Mouse (Mus musculus): ENCODE data around the gene Plcb4.

The Plcb4 gene

GRCm38 (mm10) chr2:135761226-135761802, 102.5 kb downstream of the Plcb4 start:
- no peak for DNase-seq (ENCODE audit: low read depth)

DNA sequence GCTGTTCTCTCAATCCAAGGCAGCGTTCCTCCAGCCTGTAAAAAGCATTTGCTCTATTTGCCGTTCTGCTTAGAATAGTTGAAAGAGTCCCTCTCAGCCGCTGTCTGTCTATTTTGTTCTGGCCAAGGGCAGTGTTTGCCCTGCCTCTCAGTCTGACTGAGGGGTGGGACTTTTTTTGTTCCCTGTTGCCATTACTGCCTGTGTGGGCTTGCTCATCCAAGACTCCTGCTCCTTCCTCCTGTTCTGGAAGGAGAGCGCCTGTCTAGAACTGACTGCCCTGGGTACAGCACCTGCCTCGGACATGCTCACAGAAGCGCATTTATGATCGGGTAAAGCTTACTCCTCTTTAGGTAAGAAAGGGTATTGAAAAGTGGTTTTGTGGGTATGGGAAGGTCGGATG, 105.9 kb downstream of the Plcb4 start:
- no peak for DNase-seq (ENCODE audit: low read depth)

DNA sequence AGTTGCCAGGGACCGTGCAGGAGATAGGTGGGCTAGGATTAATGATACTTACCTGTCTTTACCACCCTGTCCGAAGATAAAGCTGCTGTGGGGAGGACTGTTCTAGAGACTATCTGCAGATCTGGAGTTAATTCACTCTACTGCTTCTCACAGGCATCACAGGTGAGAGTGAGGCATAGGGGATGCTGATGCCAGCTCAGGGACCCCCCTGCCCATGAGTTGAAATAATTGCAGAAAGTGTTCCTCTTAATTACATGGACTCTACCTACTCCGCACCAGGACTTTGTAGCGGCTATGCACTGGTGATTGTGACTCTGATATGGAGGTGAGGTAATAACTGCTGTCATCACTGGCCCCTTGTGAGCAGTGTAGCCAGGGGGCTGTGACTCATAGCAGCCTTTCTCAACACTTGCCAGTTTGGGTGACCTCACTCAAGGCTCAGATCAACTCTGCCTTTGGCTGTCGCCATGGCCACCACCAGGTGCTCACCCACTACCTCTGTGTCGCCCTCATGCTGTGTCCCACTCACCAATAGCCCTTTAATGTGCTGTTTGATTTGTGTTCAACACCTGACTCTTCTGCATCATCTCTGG, 107.8 kb downstream of the Plcb4 start:
- DNase-seq (ENCODE audit: low read depth): no peak

- DNase-seq (ENCODE audit: low read depth): no peak
Measured at GRCm38 (mm10) chr2:135767535-135767934, 108.7 kb downstream of the Plcb4 start.

DNA sequence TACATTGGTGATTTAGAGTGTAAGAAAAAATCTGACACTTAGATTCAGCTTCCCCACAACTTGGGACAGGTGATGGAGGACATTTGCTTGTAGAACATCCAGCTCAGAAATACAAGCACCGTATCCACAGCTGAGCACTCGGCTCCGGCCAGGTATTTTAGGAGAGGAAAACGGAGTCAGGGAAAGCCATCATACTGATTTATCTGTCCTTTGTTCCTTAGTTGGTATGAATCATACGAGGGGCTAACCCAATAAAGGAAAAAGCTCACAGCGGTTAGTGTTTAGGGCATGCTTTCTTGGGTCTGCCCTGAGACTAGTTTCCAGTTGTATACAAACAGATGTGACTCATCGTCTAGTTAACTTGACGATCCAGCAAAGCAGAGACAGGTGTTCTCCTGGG, 110.9 kb downstream of the Plcb4 start:
- DNase-seq (ENCODE audit: low read depth): no peak

GRCm38 (mm10) chr2:135770226-135770625, 111.4 kb downstream of the Plcb4 start:
- DNase-seq (ENCODE audit: low read depth): no peak

GRCm38 (mm10) chr2:135773194-135773972, 114.6 kb downstream of the Plcb4 start:
- DNase-seq (ENCODE audit: low read depth): no peak

- no peak for DNase-seq (ENCODE audit: low read depth)
Measured at GRCm38 (mm10) chr2:135775026-135775425, 116.2 kb downstream of the Plcb4 start.

DNA sequence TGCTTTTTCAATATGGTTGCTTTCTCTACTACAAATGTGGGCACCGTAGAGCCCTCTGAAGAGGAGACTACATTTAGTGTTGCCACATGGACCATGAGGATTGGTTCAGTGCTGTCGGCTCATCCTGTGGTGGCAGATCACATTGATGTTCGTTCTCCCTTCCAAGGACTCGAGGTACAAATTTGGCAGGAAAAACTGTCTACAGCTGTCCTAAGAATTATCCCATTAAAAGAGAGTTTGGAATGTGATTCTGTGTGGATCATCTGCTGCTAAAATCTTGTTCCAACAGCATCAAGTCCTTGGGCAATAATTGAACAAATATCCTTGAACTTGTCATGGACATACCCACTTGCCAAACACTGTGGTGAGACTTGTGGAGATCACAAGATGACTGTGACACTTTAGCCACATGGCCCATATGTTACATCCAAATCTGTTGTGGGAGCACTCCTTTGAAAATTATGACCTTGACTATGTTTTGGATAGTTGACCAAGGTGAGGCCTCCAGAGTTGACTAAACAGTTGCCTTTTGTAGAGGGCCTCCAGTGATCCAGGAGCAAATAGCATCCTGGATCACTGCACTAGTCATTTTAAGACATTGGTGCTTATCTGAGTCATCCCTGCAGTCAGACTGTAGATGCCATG, 117.4 kb downstream of the Plcb4 start:
- DNase-seq (ENCODE audit: low read depth): no peak

DNA sequence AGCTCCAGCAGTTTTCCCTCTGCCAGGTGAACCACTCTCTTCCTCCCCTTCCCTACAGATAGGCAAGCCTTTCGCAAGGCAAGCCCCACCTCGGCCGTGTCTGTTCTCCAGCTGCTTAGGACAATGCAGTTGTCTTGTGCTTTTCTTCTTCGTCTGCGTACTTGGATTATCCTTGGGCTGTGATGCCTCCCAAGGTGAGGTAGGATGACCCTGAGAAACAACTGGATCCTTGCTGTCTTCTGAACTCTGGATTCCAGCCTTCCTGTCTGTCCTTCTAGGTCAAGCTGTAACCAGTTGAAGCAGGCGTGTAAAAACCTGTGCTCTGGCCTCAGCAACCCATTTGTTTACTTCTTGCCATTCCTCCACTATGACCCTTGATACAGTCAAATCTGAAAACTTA, 122.6 kb downstream of the Plcb4 start:
- DNase-seq (ENCODE audit: low read depth): no peak

DNA sequence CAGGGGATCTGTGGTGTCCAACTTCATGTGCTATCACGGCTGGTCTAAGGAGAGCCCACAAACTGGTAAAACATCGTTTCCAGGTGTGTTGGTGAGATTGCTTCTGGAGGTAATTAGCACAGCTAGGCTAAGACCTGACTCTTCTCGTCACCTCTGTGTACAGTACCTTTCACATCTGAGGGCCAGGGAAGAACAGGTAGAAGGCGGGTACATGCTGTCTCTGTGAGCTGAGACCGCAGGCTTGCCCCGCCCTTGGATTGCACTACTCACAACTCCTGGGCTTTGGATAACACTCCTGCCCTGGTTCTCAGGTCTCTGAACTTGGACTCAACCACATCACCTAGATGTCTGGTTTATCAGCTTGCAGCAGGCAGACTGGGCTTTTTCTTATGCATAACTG, 128.6 kb downstream of the Plcb4 start:
- no peak for DNase-seq (ENCODE audit: low read depth)

DNA sequence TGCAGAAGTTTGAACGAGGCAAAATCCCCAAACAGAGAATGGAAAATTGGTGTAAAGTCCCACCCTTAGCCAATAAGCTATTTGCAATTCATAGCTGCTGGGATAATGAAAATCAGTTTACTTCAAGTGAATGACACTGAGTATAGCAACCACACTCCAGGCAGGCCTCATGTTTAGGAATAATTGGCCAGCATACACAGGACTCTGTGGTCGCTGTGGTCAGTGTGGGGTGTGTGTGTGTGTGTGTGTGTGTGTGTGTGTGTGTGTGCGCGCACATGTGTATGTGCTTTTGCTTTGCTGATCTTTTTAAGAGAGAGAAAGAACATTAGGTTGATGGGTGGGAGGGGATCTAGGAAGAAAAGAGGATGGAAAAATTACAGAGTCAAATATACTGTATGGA, 134.1 kb downstream of the Plcb4 start:
- DNase-seq (ENCODE audit: low read depth): no peak

DNA sequence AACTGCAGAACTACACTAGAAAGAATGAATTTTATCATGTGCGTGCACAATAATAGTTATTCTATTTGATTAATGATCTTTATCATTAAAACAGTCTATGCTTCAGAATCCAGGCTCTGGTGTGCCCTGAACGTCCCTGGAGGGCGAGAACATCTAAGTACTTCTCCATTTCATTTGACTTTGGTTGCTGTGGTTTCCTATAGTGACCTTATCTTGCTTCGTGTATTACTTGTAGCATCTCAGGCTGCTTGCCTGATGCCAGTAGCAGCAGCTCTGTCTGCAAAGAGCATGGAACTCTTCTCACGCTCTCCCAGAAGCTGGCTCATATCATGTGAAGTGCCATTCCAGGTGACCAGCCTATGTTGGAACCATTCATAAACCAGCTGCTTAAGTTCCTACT, 137.9 kb downstream of the Plcb4 start:
- no peak for DNase-seq (ENCODE audit: low read depth)

- peak; percentile 23 for DNase-seq (ENCODE audit: low read depth)
Measured at GRCm38 (mm10) chr2:135797677-135798546, 139.1 kb downstream of the Plcb4 start.

- no peak for DNase-seq (ENCODE audit: low read depth)
Measured at GRCm38 (mm10) chr2:135799149-135799770, 140.4 kb downstream of the Plcb4 start.

- DNase-seq (ENCODE audit: low read depth): no peak
Measured at GRCm38 (mm10) chr2:135800385-135800784, 141.6 kb downstream of the Plcb4 start.

- no peak for DNase-seq (ENCODE audit: low read depth)
Measured at GRCm38 (mm10) chr2:135802878-135803450, 144.2 kb downstream of the Plcb4 start.

GRCm38 (mm10) chr2:135805748-135806685, 147.2 kb downstream of the Plcb4 start:
- no peak for DNase-seq (ENCODE audit: low read depth)

DNA sequence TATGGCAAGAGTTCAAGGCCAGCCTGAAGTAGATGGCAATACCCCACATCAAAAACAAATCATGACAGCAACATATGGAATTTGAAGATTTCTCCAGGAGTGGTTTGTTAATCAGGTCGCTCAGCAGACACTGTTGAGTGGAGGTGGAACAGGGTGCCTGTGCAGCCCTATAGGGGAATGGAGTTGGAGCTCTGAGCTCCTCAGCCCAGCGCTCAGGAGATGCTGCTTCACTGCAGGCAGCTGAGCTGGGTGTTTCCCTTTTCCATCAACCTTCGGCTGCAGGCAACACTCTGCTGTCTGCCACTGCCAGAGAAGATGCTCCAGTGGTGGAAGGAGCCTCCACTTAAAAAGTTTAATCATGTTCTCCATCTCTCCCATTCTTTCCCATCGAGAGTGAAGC, 149.5 kb downstream of the Plcb4 start:
- no peak for DNase-seq (ENCODE audit: low read depth)

DNA sequence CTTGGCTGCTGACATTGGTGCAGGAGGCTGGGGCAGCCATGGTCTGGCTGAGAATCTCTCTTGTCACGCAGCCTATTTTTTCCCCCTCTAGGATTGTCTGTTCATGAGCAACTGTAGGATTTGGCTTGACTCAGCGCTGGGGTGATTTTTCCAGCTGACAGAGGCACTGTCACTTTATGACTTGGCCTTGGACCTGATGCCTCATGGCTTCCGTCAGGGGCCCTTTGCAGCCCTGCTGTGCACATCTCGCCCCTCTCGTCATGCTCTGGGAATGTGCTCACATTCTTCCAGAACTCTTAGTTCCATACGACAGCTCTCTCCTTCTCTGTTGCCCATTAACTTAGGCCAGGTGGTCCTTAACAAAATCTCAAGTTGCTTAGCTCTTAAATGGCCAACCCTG, 152.0 kb downstream of the Plcb4 start:
- no peak for DNase-seq (ENCODE audit: low read depth)

Measured in induced T-regulatory cell, adult 2 months (primary cell).